Mouse (Mus musculus) stomach, postnatal 0 days (tissue): ENCODE data around the gene Gm49320. TPM values are rescaled to one million over a fixed set of nuclear protein-coding genes. Genes with fewer than 3 reads are reported as not detected.

Source experiments
- ATAC-seq: fragments of 200-750 bp; cut with Nextera tagmentation; 2 replicates; pipeline ENCODE4 v1.8.0; 2017; ENCODE audit not compliant: low FRiP score, low TSS enrichment
- DNase-seq: peaks from one replicate; pipeline ENCODE4 v3.0.0-alpha.2; 2016; ENCODE audit warnings: low spot score
- H3K27ac ChIP-seq: fragments of 300-500 bp; sonication (generic); replicated peaks from 2 replicates; pipeline ENCODE4 v1.5.1; 2014; ENCODE audit warnings: mild to moderate bottlenecking, control low read depth
- H3K27me3 ChIP-seq: fragments of 300-500 bp; sonication (generic); 2 replicates; pipeline ENCODE4 v1.6.1; 2014; ENCODE audit warnings: low read length; ENCODE audit not compliant: control insufficient read depth, insufficient read depth
- H3K36me3 ChIP-seq: fragments of 300-500 bp; sonication (generic); 2 replicates; pipeline ENCODE4 v1.6.1; 2014; ENCODE audit warnings: low read length, mixed read lengths; ENCODE audit not compliant: control insufficient read depth, insufficient read depth
- H3K4me1 ChIP-seq: fragments of 300-500 bp; sonication (generic); replicated peaks from 2 replicates; pipeline ENCODE4 v1.6.1; 2014; ENCODE audit warnings: antibody characterized with exemption; ENCODE audit not compliant: control insufficient read depth, insufficient read depth
- H3K4me2 ChIP-seq: fragments of 300-500 bp; sonication (generic); replicated peaks from 2 replicates; pipeline ENCODE4 v1.6.1; 2014; ENCODE audit warnings: low read depth, mild to moderate bottlenecking, control low read depth, moderate library complexity
- H3K4me3 ChIP-seq: fragments of 300-500 bp; sonication (generic); 2 replicates; pipeline ENCODE4 v1.5.1; 2014; ENCODE audit warnings: low read depth, low read length, control low read depth
- H3K9ac ChIP-seq: fragments of 300-500 bp; sonication (generic); 2 replicates; pipeline ENCODE4 v1.6.1; 2014; ENCODE audit warnings: mild to moderate bottlenecking, low read length, control low read depth, mixed read lengths
- H3K9me3 ChIP-seq: fragments of 300-500 bp; sonication (generic); 2 replicates; pipeline ENCODE4 v1.6.1; 2016; ENCODE audit warnings: low read length; ENCODE audit not compliant: control insufficient read depth
- CTCF ChIP-seq: IDR thresholded peaks from 2 replicates; pipeline ENCODE4 v1.5.1; 2016; ENCODE audit warnings: antibody characterized with exemption, low read depth, mild to moderate bottlenecking, moderate library complexity
- EP300 ChIP-seq: optimal IDR thresholded peaks from 2 replicates; pipeline ENCODE3; 2016; ENCODE audit warnings: antibody characterized with exemption
- WGBS: fragments of 180-500 bp; shearing (Covaris S2); extraction: QIAGEN DNeasy Blood & Tissue Kit; methylation state at CpG from one replicate; pipeline ENCODE4 v1.1.7; 2014; 5-methylcytosine and 5-hydroxymethylcytosine counted together
- polyA plus RNA-seq: library from polyadenylated mRNA; unstranded; fragments of >200 nt; fragmentation: Nextera tagmentation; extraction: Ambion mirVana; gene quantifications from 2 replicates; pipeline ENCODE4 v1.2.1, GENCODE M21; 2015

The Gm49320 gene
- polyA plus RNA-seq: 0.42 and 0.56 TPM in 2 replicates

- Histone ChIP-seq H3K9ac (peak within 1 kb of the TSS; percentile 83), H3K27ac (peak within 1 kb of the TSS; percentile 98), H3K4me2 (peak within 1 kb of the TSS; percentile 96), H3K27me3 (no peaks in the 10 kb centered on the region; the same call in 1 of the 2 replicates), H3K9me3 (no peaks in the 10 kb centered on the region), H3K4me1 (peaks cover 4% of the 10 kb centered on the region; the same call in 1 of the 2 replicates), H3K36me3 (peaks cover 10% of the 10 kb centered on the region; the same call in 1 of the 2 replicates), H3K4me3 (peak within 1 kb of the TSS; percentile 79)
- WGBS: under 1% methylated on average over 57 of the region's 71 CpGs
- ATAC-seq: peak; percentile 94
- peak; percentile 99 for DNase-seq
- peak; percentile 69 for TF ChIP-seq CTCF
- TF ChIP-seq EP300: no peak
These were observed at the start of gene Gm49320, which contains the start of gene Map2k7 for GRCm38 (mm10) chr8:4238434-4239192. TSS of gene Gm49320 (plus strand) at chr8:4238865. TSS of gene Map2k7 (plus strand) at chr8:4238740.

GRCm38 (mm10) chr8:4189031-4189722 lies 49.5 kb upstream of the Gm49320 start:
- no peak overlapping the region for H3K9ac ChIP-seq
- DNase-seq (no peak), ATAC-seq (no peak)
- H3K4me3 ChIP-seq: no peak overlapping the region
- H3K27ac ChIP-seq: no peak overlapping the region
- TF ChIP-seq CTCF (no peak), EP300 (no peak)
- WGBS: 28% methylated on average over 3 of the region's 3 CpGs
- peaks cover 21% of the 10 kb centered on the region for H3K36me3 ChIP-seq
- H3K4me1 ChIP-seq: no peaks in the 10 kb centered on the region
- H3K27me3 ChIP-seq: no peaks in the 10 kb centered on the region
- H3K4me2 ChIP-seq: no peak overlapping the region
- H3K9me3 ChIP-seq: no peaks in the 10 kb centered on the region

- DNase-seq: no peak
- H3K4me1 ChIP-seq: no peaks in the 10 kb centered on the region
- H3K9me3 ChIP-seq: no peaks in the 10 kb centered on the region
- TF ChIP-seq EP300 (no peak), CTCF (no peak)
- H3K4me2 ChIP-seq: no peak overlapping the region
- H3K27ac ChIP-seq: no peak overlapping the region
- ATAC-seq: peak; percentile 24; the same call in 1 of the 2 replicates
- H3K27me3 ChIP-seq: no peaks in the 10 kb centered on the region
- H3K36me3 ChIP-seq: peaks cover 4% of the 10 kb centered on the region; the same call in 1 of the 2 replicates
- WGBS: 55% methylated on average over 5 of the region's 5 CpGs
- H3K4me3 ChIP-seq: no peak overlapping the region
- H3K9ac ChIP-seq: no peak overlapping the region
These were observed 46.4 kb upstream of the Gm49320 start for GRCm38 (mm10) chr8:4192305-4192704.

GRCm38 (mm10) chr8:4192807-4193587 lies 45.7 kb upstream of the Gm49320 start:
- H3K9ac ChIP-seq: no peak overlapping the region
- no peaks in the 10 kb centered on the region for H3K27me3 ChIP-seq
- 0 out of 2 replicates have a peak overlapping the region, but pooled peaks have one; percentile 14 for H3K4me2 ChIP-seq
- H3K9me3 ChIP-seq: no peaks in the 10 kb centered on the region
- H3K36me3 ChIP-seq: no peaks in the 10 kb centered on the region
- TF ChIP-seq CTCF (peak; percentile 94), EP300 (no peak)
- ATAC-seq (peak; percentile 86), DNase-seq (peak; percentile 87)
- WGBS: 11% methylated on average over 18 of the region's 18 CpGs
- no peak overlapping the region for H3K4me3 ChIP-seq
- no peaks in the 10 kb centered on the region for H3K4me1 ChIP-seq
- H3K27ac ChIP-seq: no peak overlapping the region

- H3K9ac ChIP-seq: no peak overlapping the region
- no peak overlapping the region for H3K4me2 ChIP-seq
- no peaks in the 10 kb centered on the region for H3K9me3 ChIP-seq
- no peaks in the 10 kb centered on the region for H3K27me3 ChIP-seq
- WGBS: 44% methylated on average over 7 of the region's 7 CpGs
- H3K27ac ChIP-seq: no peak overlapping the region
- H3K36me3 ChIP-seq: no peaks in the 10 kb centered on the region
- H3K4me3 ChIP-seq: no peak overlapping the region
- H3K4me1 ChIP-seq: no peaks in the 10 kb centered on the region
- TF ChIP-seq EP300 (no peak), CTCF (no peak)
- ATAC-seq (no peak), DNase-seq (no peak)
These were observed 45.1 kb upstream of the Gm49320 start for GRCm38 (mm10) chr8:4193588-4193894.
